Mouse (Mus musculus) cerebellum, postnatal 4 days (tissue): ENCODE results near the gene Foxp1.

Source experiments
- DNase-seq, 2 experiments: peaks; one replicate each; pipeline ENCODE4 v3.0.0; 2022; ENCODE audit warnings: low spot score in 2 of 2, mixed read lengths in 1 of 2

The Foxp1 gene

DNA sequence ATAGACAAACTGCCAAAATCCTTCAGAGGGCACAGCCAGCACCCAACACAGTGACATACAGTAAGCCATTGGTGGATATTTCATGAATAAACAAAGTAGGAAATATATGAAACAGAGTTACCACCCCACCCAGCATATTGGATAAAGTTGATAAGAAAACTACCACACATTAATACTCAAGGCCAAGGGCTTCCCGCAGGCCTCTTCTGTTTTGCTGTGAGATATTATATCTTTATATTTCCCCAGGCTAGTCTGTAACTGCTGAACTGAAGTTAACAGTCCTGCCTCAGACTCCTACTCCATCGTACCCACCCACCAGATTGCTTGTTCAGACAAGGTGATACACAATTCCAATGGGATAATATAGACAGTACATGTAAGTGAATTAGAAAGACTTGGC lies 336.7 kb downstream of the Foxp1 start:
- DNase-seq, result no peak

DNA sequence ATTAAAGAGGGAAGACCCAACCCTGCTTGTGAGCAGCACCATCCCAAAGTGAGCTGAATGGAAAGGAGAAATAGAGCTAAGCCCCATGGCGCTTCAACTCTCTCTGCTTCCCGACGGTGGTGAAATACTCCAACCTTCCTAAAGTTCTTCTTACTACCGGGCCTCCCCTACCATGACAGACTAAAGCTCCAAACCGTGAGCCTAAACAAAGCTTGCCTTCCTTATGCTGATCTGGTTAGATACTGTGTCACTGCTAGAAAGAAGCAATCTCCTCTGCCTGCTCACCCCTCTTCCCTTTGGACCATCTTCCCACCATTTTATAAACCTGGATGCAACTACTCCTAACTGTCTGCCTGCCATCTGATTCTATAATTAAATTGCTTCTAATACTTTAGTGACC lies 338.5 kb downstream of the Foxp1 start:
- DNase-seq, result no peak

DNA sequence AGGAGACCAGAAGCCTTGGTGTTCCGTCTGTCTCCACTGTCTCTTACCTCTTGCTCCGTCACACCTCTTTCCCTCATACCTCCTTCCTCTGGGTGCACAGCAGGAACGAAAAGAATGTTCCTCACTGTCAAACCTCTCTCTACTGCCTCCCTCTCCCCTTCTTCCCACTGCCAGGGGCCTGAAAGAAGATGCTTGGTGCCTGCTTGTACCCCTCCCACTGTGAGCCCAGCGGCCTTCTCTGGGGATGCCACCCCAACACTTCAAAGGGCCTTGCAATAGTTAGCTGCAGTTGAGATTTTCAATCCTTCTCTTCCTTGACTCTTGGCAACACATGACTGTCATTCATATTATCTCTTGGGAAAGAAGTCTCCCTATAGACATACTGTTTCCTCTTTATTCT lies 339.7 kb downstream of the Foxp1 start:
- DNase-seq, result no peak

GRCm38 (mm10) chr6:99176216-99176615 lies 346.3 kb downstream of the Foxp1 start:
- no peak for DNase-seq

DNA sequence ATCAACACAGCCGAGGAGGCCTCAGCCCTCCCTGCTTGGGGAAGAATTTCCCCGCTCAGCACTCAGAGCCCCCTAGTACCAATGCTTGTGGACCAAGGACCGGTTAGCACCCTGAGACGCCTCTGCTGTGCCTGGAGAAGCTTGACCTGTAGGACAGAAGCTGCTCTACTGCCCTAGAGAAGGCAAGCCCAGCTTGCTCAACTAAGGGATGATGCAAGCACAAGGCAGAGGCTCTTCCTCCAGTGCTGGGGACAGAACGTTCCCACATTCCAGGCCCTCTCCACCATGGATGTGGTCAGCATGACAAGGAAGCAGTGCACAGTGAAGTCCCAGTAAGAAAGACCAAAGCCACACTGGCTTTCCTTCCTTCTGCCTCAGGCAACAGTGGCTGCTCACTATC lies 347.1 kb downstream of the Foxp1 start:
- no peak for DNase-seq

GRCm38 (mm10) chr6:99173902-99174210 lies 348.7 kb downstream of the Foxp1 start:
- no peak for DNase-seq

- DNase-seq, result no peak
Measured at GRCm38 (mm10) chr6:99173066-99173901, 349.2 kb downstream of the Foxp1 start.

- no peak for DNase-seq
Measured at GRCm38 (mm10) chr6:99172589-99172986, 349.9 kb downstream of the Foxp1 start.

DNA sequence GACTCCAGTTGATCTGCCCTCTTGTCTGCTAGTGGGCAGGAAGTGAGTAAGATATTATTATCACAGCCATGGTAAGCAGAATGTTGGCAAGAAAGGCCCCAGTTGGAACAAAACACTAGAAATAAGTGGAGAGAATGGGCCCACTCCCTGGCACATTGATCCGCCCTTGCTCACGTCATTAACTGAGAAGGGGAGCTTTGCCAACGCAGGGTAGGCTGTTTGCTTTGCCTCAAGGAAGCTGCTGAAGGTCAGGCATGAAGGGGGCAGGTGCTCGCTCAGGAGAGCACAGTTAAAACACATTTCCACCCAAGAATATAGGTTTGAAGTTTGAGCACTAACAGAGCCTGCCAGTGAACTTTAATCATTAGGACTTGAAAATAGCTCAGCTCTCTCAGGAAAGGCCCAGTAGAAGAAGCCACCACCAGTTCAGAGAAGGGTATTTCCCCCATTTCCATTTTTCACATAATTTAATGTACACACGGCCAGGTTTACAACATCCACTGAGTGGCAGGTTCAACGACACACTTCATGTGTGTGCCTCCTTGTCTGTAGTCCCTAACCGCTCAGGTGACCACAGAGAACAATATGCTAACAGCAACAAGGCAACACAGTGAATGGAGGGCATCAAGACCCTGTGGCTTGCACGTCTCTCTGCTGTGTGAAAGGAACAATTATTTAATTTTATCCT lies 350.5 kb downstream of the Foxp1 start:
- DNase-seq, result no peak

DNA sequence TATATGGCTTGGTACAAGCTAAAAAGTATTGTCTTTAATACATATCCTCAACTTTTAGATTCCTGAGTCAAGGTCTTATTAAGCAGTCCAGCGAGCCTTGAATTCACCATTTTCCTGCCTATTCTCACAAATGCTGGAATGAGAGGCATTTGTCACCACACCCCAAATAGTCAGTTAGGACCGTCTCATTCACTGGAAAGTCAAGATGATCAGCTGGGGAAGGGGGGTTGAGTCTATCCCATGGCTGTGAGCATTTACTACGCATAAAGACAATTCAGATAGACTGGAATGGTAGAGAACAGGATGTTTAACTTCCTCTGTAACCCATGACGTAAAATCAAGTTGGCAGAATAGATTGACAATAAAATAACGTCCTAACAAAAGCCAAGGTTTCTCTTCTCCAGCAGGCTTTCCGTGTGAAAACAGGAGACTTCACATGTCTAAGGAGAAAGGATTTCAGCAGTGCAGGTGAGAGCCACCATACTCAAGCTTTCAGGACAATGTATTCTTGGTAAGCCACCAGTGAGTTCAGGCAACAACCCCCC lies 351.2 kb downstream of the Foxp1 start:
- no peak for DNase-seq

GRCm38 (mm10) chr6:99168727-99169126 lies 353.8 kb downstream of the Foxp1 start:
- DNase-seq, result no peak

- no peak for DNase-seq
Measured at GRCm38 (mm10) chr6:99167001-99167400, 355.5 kb downstream of the Foxp1 start.

- no peak for DNase-seq
Measured at GRCm38 (mm10) chr6:99166169-99166568, 356.4 kb downstream of the Foxp1 start.

DNA sequence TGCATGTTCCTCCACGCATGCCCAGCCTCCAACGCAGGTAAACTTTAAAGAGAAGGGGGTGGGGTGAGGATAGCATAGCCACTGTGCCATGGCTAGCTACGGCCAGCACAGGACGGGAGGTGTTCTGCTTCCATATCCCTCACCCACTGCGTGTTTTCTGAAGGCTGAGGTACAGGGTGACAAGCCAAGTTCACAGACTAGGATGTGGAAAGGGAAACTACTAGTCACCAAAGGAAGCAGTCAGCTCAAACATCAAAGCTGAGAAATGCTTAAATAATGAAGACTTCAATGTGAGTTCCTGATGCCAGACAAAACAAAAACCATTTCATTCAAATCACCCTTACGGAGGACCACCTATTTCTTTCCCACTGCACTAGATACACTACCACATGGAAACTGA lies 357.8 kb downstream of the Foxp1 start:
- DNase-seq, result no peak

GRCm38 (mm10) chr6:99162716-99163115 lies 359.8 kb downstream of the Foxp1 start:
- DNase-seq, result no peak

- DNase-seq, result no peak
Measured at GRCm38 (mm10) chr6:99160348-99160693, 362.2 kb downstream of the Foxp1 start.

DNA sequence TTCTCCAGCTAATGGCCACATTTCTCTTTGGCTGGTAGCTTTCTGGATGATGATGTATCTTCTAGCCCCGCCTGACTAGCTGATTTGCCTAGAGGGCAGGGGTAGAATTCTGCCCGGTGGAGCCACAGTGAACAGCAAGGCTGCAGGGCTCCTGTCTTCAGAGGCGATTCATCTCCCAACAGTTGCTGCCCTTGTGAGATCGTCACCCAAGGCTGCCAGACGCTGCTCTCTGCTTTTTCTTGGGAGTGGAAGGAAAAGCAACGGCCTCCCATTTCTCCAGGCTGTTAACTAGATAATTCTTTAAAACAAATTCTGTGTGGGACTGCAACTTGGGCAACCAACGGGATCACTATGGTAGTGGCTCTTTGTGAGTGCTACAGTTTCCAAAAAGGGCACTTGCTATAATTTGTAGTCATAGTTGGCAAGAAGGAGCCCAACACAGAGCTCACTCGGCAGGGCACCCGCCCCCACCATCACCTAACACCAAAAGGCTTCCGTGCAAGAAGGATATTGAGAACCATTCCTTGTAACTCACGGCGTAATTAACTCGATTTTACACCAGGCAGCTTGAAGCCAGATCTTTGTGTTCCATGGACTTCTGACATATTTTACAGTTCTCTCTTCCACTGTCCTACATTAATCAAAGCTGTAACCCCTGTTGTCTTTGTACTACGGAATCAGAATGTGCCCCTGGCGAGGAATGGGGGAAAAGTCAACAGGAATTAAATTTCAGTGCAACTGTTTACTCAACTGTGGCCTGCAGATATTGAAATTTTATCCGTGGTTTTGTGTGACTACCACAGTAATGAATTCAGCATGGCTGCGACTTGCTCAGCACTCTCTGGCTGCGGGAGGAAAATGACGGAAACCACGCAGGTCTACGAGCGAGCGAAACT lies 362.8 kb downstream of the Foxp1 start:
- DNase-seq, result no peak

DNA sequence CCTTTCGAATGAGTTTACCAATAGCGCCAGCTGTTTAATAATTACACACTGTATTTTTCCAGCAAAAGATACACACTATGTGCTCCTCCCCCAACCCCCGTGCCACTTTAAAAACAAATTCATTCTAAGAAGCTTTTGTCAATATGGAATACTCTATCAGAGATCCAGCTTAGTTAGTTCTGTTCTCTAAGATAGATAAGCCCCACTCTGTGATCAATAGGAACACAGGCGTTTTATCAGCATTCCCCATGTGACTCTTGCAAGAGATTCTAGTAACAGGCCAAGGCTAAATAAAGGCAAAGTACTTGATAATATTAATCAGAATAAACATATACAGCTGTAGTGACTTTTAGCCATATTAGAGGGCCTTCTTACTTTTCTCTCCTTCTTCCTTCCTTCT lies 368.8 kb downstream of the Foxp1 start:
- DNase-seq, result no peak

DNA sequence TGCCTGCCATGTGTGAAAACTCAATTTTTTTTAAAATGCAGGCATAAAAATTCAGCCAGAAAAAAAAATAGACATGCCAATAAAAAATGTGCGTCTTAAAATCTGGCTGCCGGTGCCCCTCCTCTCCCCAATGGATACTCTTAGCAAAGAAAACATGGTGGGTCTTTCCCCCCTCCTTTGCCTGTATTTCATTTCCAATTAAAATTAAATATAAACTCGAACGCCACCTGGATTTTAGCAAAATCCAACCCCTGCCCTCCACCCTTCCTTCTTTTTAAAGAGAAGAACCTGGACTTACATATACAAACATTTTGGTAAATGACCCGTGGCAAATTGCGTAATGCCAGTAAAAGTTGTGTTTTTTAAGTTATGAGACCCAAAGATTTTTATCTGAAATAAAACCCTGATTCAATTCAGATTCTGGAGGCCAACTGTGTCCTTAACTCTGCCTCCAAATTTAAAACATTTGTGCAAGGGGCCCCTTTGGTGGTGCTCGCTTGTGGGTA lies 376.1 kb downstream of the Foxp1 start:
- DNase-seq, result no peak

GRCm38 (mm10) chr6:99145033-99145432 lies 377.5 kb downstream of the Foxp1 start:
- DNase-seq, result no peak

DNA sequence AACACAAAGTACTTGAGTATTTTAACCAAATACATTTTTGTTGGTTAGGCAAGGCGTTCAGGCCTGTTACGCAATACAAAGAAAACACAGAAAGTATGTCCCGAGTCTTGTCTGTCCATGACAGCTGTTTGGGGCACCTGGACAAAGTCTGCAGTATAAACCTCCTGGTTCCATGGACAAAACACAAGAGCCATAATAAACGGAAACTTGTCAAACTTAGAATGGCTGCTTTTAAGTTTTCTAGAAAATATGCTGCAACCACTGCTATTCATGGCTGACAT lies 378.8 kb downstream of the Foxp1 start:
- DNase-seq, result no peak
